Mouse (Mus musculus) kidney, embryonic 14.5 days (tissue): ENCODE data around the gene Kiss1r. TPM values are rescaled to one million over a fixed set of nuclear protein-coding genes. Genes with fewer than 3 reads are reported as not detected.
A peak's percentile ranks its signal among the peaks of the same experiment; 100 is the strongest.

ENCODE experiments used
- ATAC-seq: fragments of 200-750 bp; cut with Nextera tagmentation; 2 replicates; pipeline ENCODE4 v1.8.0; 2017; ENCODE audit warnings: moderate number of reproducible peaks, mild to moderate bottlenecking, moderate TSS enrichment, moderate library complexity; ENCODE audit not compliant: low FRiP score, low TSS enrichment
- H3K27ac ChIP-seq: fragments of 300-500 bp; sonication (generic); 2 replicates; pipeline ENCODE4 v1.5.1; 2014; ENCODE audit warnings: low read depth, mild to moderate bottlenecking, low read length, moderate library complexity, mixed read lengths
- H3K27me3 ChIP-seq: fragments of 300-500 bp; sonication (generic); 2 replicates; pipeline ENCODE4 v1.6.1; 2014; ENCODE audit warnings: mild to moderate bottlenecking, low read length; ENCODE audit not compliant: control insufficient read depth, insufficient read depth
- H3K36me3 ChIP-seq: fragments of 300-500 bp; sonication (generic); 2 replicates; pipeline ENCODE4 v1.6.1; 2014; ENCODE audit warnings: low read length, mixed read lengths; ENCODE audit not compliant: control insufficient read depth, insufficient read depth
- H3K4me1 ChIP-seq: fragments of 300-500 bp; sonication (generic); 2 replicates; pipeline ENCODE4 v1.6.1; 2014; ENCODE audit warnings: low read length, mixed read lengths; ENCODE audit not compliant: control insufficient read depth, insufficient read depth
- H3K4me2 ChIP-seq: fragments of 300-500 bp; sonication (generic); replicated peaks from 2 replicates; pipeline ENCODE4 v1.6.1; 2014; ENCODE audit warnings: low read depth, mild to moderate bottlenecking, low read length
- H3K4me3 ChIP-seq: fragments of 300-500 bp; sonication (generic); 2 replicates; pipeline ENCODE4 v1.5.1; 2014; ENCODE audit warnings: mild to moderate bottlenecking, low read length
- H3K9ac ChIP-seq: fragments of 300-500 bp; sonication (generic); 2 replicates; pipeline ENCODE4 v1.6.1; 2014; ENCODE audit warnings: low read depth, mild to moderate bottlenecking, low read length, moderate library complexity
- H3K9me3 ChIP-seq: fragments of 300-500 bp; sonication (generic); 2 replicates; pipeline ENCODE4 v1.6.1; 2016; ENCODE audit warnings: low read length; ENCODE audit not compliant: control insufficient read depth
- WGBS: fragments of 180-500 bp; shearing (Covaris S2); extraction: QIAGEN DNeasy Blood & Tissue Kit; methylation state at CpG from one replicate; pipeline ENCODE4 v1.1.7; 2014; 5-methylcytosine and 5-hydroxymethylcytosine counted together
- polyA plus RNA-seq: library from polyadenylated mRNA; unstranded; fragments of >200 nt; fragmentation: Nextera tagmentation; extraction: Ambion mirVana; gene quantifications from 2 replicates; pipeline ENCODE4 v1.2.1, GENCODE M21; 2014

Kiss1r gene
- polyA plus RNA-seq, 1 experiment from 2014 or later, result 0.47 TPM

DNA sequence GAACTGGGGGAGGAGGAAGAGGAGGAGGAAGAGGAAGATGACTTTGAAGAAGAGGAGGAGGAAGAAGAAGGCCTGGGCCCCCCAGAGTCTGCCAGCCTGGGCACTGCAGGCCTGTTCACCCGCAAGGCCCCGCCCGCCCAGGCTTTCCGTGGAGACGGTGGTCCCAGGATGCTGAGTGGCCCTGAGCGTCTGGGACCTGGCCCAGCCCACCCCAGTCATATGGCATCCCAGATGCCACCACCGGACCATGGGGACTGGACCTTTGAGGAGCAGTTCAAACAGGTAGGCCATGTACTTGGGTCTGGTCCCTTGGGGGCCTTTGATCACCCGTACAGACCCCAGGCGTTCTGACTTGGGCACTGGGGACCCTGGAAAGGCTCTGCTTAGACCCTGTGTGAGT lies 15.0 kb downstream of the Kiss1r start:
- H3K27ac ChIP-seq, result peak overlapping the region; percentile 53; the same call in 1 of the 2 replicates
- H3K9ac ChIP-seq, result no peak overlapping the region
- ATAC-seq, result no peak
- H3K4me1 ChIP-seq, result peaks cover 65% of the 10 kb centered on the region
- 0 out of 2 replicates have a peak overlapping the region, but pooled peaks have one; percentile 8 for H3K4me2 ChIP-seq
- H3K27me3 ChIP-seq, result no peaks in the 10 kb centered on the region
- 81% methylated on average over 9 of the region's 9 CpGs for WGBS
- H3K9me3 ChIP-seq, result no peaks in the 10 kb centered on the region
- H3K4me3 ChIP-seq, result no peak overlapping the region
- peaks cover 31% of the 10 kb centered on the region for H3K36me3 ChIP-seq

DNA sequence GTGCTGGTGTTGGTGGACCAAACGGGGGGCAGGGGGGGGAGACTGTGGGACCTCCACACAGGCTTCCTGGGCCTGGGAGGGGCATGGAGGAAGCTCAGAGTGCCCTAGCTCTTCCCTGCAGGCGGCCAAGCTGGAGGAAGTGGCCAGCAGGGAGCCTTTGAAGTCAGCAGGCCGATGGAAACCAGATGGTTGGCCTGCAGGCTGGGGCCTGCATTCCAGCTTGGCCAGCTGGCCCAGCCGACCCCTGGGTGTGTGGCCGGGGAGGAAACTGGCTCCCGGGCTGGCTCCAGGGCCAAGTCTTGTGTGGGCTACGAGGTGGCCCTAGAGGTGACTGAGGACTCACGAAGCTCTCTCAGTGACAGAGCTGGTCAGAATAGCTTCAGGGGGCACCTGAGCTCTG lies 16.0 kb downstream of the Kiss1r start:
- Histone ChIP-seq H3K27ac (peak overlapping the region; percentile 53), H3K4me3 (no peak overlapping the region), H3K27me3 (no peaks in the 10 kb centered on the region), H3K4me2 (peak overlapping the region; percentile 30), H3K9me3 (no peaks in the 10 kb centered on the region), H3K4me1 (peaks cover 75% of the 10 kb centered on the region), H3K9ac (peak overlapping the region; percentile 23; the same call in 1 of the 2 replicates), H3K36me3 (peaks cover 41% of the 10 kb centered on the region)
- 11% methylated on average over 8 of the region's 8 CpGs for WGBS
- ATAC-seq, result peak; percentile 44

DNA sequence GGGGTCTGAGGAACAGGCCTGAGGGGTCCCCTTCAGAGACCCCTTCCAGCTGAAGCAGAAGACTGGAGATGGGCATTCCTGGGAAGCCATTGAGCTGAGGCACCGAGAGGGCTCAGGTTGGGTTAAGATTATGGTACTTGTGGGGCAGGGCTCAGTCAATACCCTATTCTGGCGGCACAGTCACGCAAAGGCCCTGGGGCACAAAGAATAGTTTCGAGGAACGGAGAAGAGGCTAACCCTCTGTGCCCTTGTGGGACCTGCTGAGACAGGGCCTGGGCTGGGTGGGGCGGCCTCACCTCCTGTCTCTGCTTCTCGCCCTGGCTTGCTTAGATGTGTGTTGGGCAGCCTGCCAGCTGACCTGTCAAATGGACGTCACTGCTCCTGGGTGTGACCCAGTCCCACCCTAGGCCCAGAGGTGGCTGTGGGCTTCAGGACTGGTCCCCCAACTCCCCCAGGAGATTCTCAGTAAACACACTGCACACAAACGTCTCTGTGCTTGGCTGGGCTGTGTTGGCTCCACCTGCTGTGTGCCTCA lies 16.4 kb downstream of the Kiss1r start:
- 0 out of 2 replicates have a peak overlapping the region, but pooled peaks have one; percentile 18 for H3K9ac ChIP-seq
- H3K4me3 ChIP-seq, result no peak overlapping the region
- peaks cover 79% of the 10 kb centered on the region for H3K4me1 ChIP-seq
- peak overlapping the region; percentile 53 for H3K27ac ChIP-seq
- ATAC-seq, result no peak
- no peaks in the 10 kb centered on the region for H3K9me3 ChIP-seq
- no peak overlapping the region for H3K4me2 ChIP-seq
- H3K27me3 ChIP-seq, result no peaks in the 10 kb centered on the region
- peaks cover 46% of the 10 kb centered on the region for H3K36me3 ChIP-seq
- WGBS, result 63% methylated on average over 9 of the region's 9 CpGs

DNA sequence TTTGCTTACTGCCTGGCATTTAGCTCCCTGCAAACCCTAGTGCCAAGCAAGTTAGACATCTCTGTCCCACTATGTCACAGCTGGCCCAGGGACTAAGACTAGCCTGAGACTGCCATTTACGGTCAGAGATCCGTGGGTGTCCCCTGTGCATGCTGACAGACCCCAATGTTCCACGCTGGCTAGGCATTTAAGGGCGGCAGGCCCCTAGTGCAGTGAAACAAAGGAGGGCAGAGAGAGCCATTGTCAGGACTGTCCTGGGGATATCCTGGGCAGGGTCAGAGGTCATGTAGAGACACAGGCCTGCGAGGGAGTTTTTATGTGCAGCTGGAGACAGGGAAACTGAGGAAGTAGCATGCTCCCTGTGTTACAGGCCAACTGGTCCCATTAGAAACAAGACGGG lies 17.1 kb downstream of the Kiss1r start:
- Histone ChIP-seq H3K27ac (no peak overlapping the region), H3K9ac (no peak overlapping the region), H3K4me1 (peaks cover 80% of the 10 kb centered on the region), H3K4me3 (no peak overlapping the region), H3K36me3 (peaks cover 47% of the 10 kb centered on the region), H3K4me2 (no peak overlapping the region), H3K27me3 (no peaks in the 10 kb centered on the region), H3K9me3 (no peaks in the 10 kb centered on the region)
- 77% methylated on average over 6 of the region's 6 CpGs for WGBS
- ATAC-seq, result no peak

DNA sequence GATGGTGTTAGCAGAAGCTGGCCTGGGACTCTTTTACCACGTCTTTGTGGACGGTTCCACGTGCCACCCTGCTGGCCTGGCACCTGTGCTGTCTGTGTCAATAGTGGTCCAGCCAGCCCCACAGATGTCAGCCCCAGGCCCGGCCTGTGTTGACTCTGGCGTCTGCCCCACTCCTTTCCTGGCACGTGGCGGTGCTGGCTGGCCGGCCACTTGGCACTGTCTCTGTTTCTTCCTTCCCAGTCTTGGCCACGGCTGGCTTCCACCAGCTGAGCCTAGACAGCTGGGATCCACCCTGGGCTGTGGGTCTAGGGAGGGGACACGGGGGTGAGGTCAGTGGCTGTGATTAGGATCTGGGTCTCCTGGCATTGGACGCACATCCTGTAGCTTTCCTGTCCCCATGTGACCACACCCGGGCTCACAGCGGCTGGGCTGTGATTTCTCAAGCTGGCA lies 17.5 kb downstream of the Kiss1r start:
- Histone ChIP-seq H3K36me3 (peaks cover 47% of the 10 kb centered on the region), H3K9ac (no peak overlapping the region), H3K27me3 (no peaks in the 10 kb centered on the region), H3K4me3 (no peak overlapping the region), H3K9me3 (no peaks in the 10 kb centered on the region), H3K4me1 (peaks cover 75% of the 10 kb centered on the region), H3K27ac (no peak overlapping the region), H3K4me2 (no peak overlapping the region)
- WGBS, result 61% methylated on average over 13 of the region's 13 CpGs
- no peak for ATAC-seq

DNA sequence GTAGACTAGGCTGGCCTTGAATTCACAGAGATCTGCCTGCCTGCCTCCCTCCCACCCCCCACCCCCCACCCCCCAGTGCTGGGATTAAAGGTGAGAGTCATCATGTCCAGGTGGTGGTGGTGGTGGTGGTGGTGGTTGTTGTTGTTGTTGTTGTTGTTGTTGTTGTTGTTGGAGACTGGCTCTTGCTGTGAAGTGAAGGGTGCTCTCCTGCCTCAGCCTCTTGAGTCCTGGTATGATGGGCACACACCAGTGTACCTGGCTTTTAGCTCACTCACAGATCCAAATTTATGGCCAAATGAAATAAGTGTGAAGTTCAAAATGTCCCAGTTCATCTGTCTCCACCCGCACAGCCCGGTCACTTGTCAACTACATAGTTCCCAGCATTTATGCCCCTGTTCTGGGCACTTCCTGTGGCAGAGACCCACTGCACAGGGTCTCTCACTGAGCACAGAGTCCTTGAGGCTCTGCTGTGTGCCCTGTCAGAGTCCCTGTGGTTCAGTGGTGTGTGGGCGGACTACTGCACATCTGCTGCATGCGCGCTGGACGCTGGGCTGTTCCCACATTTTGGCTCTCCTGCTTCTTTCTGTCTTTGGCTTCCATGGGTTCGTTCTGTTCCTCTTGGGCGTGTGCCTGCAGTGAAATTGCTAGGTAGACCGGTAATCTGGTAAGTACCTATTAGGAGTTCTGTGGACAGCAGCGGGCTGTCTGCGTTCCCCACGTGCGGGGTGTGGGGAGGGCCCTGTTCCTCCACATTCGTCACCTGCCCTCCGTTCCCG lies 18.2 kb downstream of the Kiss1r start:
- Histone ChIP-seq H3K36me3 (peaks cover 52% of the 10 kb centered on the region), H3K27ac (peak overlapping the region; percentile 18; the same call in 1 of the 2 replicates), H3K27me3 (no peaks in the 10 kb centered on the region), H3K4me3 (no peak overlapping the region), H3K4me1 (peaks cover 70% of the 10 kb centered on the region), H3K9me3 (no peaks in the 10 kb centered on the region), H3K9ac (no peak overlapping the region), H3K4me2 (no peak overlapping the region)
- 83% methylated on average over 16 of the region's 16 CpGs for WGBS
- ATAC-seq, result no peak

DNA sequence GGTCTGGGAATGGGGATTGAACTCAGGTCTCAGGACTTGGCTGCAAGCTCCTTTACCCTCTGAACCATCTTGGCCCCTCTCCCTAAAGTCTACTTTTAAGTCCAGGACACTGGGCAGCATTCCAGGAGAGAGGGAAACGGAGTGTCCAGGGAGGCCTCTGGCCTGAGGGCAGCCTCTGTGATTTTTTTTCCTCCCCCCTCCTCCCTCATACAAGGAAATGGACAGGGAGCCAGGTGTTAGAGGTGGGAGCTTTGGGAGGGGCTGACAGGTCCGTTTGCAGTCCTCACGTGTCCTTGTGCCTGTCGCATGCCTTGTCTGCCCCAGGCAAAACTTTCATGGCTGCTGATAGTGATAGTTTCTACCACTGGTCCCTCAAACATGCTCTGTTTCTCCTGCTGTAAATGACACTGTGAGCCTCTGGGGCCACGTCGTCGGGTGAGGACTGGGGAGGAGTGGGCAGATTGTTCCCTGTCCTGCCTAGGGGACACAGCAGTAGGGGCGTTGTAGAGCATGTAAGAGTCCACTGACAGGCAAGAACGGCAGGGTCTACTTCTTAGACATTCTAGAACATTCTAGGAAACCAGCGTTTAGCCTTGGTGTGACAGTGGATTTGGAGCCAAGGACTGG lies 19.6 kb downstream of the Kiss1r start:
- WGBS, result 59% methylated on average over 10 of the region's 10 CpGs
- H3K9ac ChIP-seq, result no peak overlapping the region
- no peak overlapping the region for H3K4me3 ChIP-seq
- no peak for ATAC-seq
- H3K4me1 ChIP-seq, result peaks cover 71% of the 10 kb centered on the region
- H3K4me2 ChIP-seq, result no peak overlapping the region
- H3K27ac ChIP-seq, result peak overlapping the region; percentile 14; the same call in 1 of the 2 replicates
- no peaks in the 10 kb centered on the region for H3K27me3 ChIP-seq
- no peaks in the 10 kb centered on the region for H3K9me3 ChIP-seq
- peaks cover 52% of the 10 kb centered on the region; the same call in 1 of the 2 replicates for H3K36me3 ChIP-seq

DNA sequence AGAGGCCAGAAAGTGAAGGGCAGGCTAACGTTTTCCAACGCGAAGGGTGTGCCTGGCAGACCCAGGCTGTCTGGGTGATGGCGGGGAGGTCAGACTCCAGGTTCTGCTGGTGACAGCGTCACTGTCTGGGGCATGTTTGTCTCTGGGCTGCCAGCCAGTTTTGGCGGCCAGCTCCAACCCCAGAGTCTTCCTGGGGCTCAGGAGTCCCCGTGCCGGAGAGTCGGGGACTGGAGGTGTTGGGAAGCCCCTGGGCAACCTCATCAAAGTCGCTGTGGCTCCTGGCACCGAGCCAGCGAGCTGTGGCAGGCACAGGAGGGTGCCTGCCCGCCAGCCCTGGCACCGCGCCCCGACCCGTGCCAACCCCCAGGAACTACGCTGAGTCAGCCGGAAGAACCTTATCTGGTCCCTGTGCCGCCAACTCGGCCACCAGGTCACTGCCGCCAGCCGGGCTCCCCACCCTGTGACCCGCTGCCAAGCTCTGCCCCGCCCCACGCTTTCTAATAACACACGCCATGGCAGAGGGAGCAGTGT lies 20.2 kb downstream of the Kiss1r start:
- no peak overlapping the region for H3K4me2 ChIP-seq
- no peaks in the 10 kb centered on the region for H3K9me3 ChIP-seq
- no peak overlapping the region for H3K4me3 ChIP-seq
- H3K9ac ChIP-seq, result no peak overlapping the region
- 74% methylated on average over 27 of the region's 27 CpGs for WGBS
- H3K27ac ChIP-seq, result peak overlapping the region; percentile 14; the same call in 1 of the 2 replicates
- H3K4me1 ChIP-seq, result peaks cover 65% of the 10 kb centered on the region
- no peak for ATAC-seq
- H3K27me3 ChIP-seq, result no peaks in the 10 kb centered on the region
- H3K36me3 ChIP-seq, result peaks cover 49% of the 10 kb centered on the region; the same call in 1 of the 2 replicates
